Mouse (Mus musculus): ENCODE results near the gene Fam208b. TPM values are rescaled to one million over a fixed set of nuclear protein-coding genes. Genes with fewer than 3 reads are reported as not detected.

Gene Fam208b
- polyA plus RNA-seq, 2 experiments, result 3.5 to 4.2 TPM

- H3K4me2 ChIP-seq (ENCODE audit: low read depth), result no peak overlapping the region
- ATAC-seq (ENCODE audit: insufficient read depth) (no peak), DNase-seq (ENCODE audit: low read depth in 3 of 3, low spot score in 3 of 3) (no peak)
- H3K27me3 ChIP-seq (ENCODE audit: control insufficient read depth, insufficient read depth, low read length), result no peaks in the 10 kb centered on the region
- no peaks in the 10 kb centered on the region for H3K9me3 ChIP-seq (ENCODE audit: control insufficient read depth, low read length)
- no peaks in the 10 kb centered on the region for H3K4me1 ChIP-seq (replicated peaks; ENCODE audit: control insufficient read depth in 2 of 2, insufficient read depth in 2 of 2, low read length in 1 of 2)
- 80% methylated on average over 1 of the region's 1 CpGs for WGBS (ENCODE audit: insufficient replicate concordance)
- H3K4me3 ChIP-seq (ENCODE audit: insufficient read depth in 1 of 2, low read depth in 2 of 2, low read length in 2 of 2), result no peak overlapping the region
- H3K36me3 ChIP-seq (replicated peaks; ENCODE audit: control insufficient read depth, insufficient read depth, low read depth), result peaks cover 21% of the 10 kb centered on the region
- H3K9ac ChIP-seq (replicated peaks), result no peak overlapping the region
- no peak for TF ChIP-seq EP300 (IDR thresholded peaks at IDR 0.05; ENCODE audit: low read depth)
- TF ChIP-seq CTCF (IDR thresholded peaks at IDR 0.05; ENCODE audit: low read depth), result no peak
- H3K27ac ChIP-seq, result no peak overlapping the region
Measured at GRCm38 (mm10) chr13:3594311-3594710, 16.6 kb downstream of the Fam208b start.

- Histone ChIP-seq H3K4me2 (ENCODE audit: low read depth) (no peak overlapping the region), H3K4me3 (ENCODE audit: insufficient read depth in 1 of 2, low read depth in 2 of 2, low read length in 2 of 2) (no peak overlapping the region), H3K4me1 (replicated peaks; ENCODE audit: control insufficient read depth in 2 of 2, insufficient read depth in 2 of 2, low read length in 1 of 2) (no peaks in the 10 kb centered on the region), H3K27me3 (ENCODE audit: control insufficient read depth, insufficient read depth, low read length) (no peaks in the 10 kb centered on the region), H3K9ac (replicated peaks) (no peak overlapping the region), H3K27ac (no peak overlapping the region), H3K36me3 (replicated peaks; ENCODE audit: control insufficient read depth, insufficient read depth, low read depth) (peaks cover 20% of the 10 kb centered on the region), H3K9me3 (ENCODE audit: control insufficient read depth, low read length) (no peaks in the 10 kb centered on the region)
- TF ChIP-seq EP300 (IDR thresholded peaks at IDR 0.05; ENCODE audit: low read depth), result no peak
- no peak for TF ChIP-seq CTCF (IDR thresholded peaks at IDR 0.05; ENCODE audit: low read depth)
- ATAC-seq (ENCODE audit: insufficient read depth), result no peak
- 82% methylated on average over 3 of the region's 3 CpGs for WGBS (ENCODE audit: insufficient replicate concordance)
- no peak for DNase-seq (ENCODE audit: low read depth in 3 of 3, low spot score in 3 of 3)
Measured at GRCm38 (mm10) chr13:3590789-3591188, 20.1 kb downstream of the Fam208b start.

- Histone ChIP-seq H3K9me3 (ENCODE audit: control insufficient read depth, low read length) (no peaks in the 10 kb centered on the region), H3K4me1 (replicated peaks; ENCODE audit: control insufficient read depth in 2 of 2, insufficient read depth in 2 of 2, low read length in 1 of 2) (no peaks in the 10 kb centered on the region), H3K4me2 (ENCODE audit: low read depth) (no peak overlapping the region), H3K4me3 (ENCODE audit: insufficient read depth in 1 of 2, low read depth in 2 of 2, low read length in 2 of 2) (no peak overlapping the region), H3K9ac (replicated peaks) (no peak overlapping the region), H3K27me3 (ENCODE audit: control insufficient read depth, insufficient read depth, low read length) (no peaks in the 10 kb centered on the region), H3K36me3 (replicated peaks; ENCODE audit: control insufficient read depth, insufficient read depth, low read depth) (peaks cover 36% of the 10 kb centered on the region), H3K27ac (no peak overlapping the region)
- ATAC-seq (ENCODE audit: insufficient read depth) (no peak), DNase-seq (ENCODE audit: low read depth in 3 of 3, low spot score in 3 of 3) (no peak)
- WGBS (ENCODE audit: insufficient replicate concordance), result 41% methylated on average over 2 of the region's 2 CpGs
- TF ChIP-seq EP300 (IDR thresholded peaks at IDR 0.05; ENCODE audit: low read depth) (no peak), CTCF (IDR thresholded peaks at IDR 0.05; ENCODE audit: low read depth) (no peak)
Measured at GRCm38 (mm10) chr13:3563953-3564352, 47.0 kb downstream of the Fam208b start.

- ATAC-seq (ENCODE audit: insufficient read depth), result no peak
- no peak for DNase-seq (ENCODE audit: low read depth in 3 of 3, low spot score in 3 of 3)
- Histone ChIP-seq H3K27ac (no peak overlapping the region), H3K4me3 (ENCODE audit: insufficient read depth in 1 of 2, low read depth in 2 of 2, low read length in 2 of 2) (no peak overlapping the region), H3K9me3 (ENCODE audit: control insufficient read depth, low read length) (no peaks in the 10 kb centered on the region), H3K36me3 (replicated peaks; ENCODE audit: control insufficient read depth, insufficient read depth, low read depth) (peaks cover 34% of the 10 kb centered on the region), H3K4me2 (ENCODE audit: low read depth) (no peak overlapping the region), H3K9ac (replicated peaks) (no peak overlapping the region), H3K4me1 (replicated peaks; ENCODE audit: control insufficient read depth in 2 of 2, insufficient read depth in 2 of 2, low read length in 1 of 2) (no peaks in the 10 kb centered on the region), H3K27me3 (ENCODE audit: control insufficient read depth, insufficient read depth, low read length) (no peaks in the 10 kb centered on the region)
- TF ChIP-seq CTCF (IDR thresholded peaks at IDR 0.05; ENCODE audit: low read depth), result peak; percentile 20; the same call in 1 of the 2 replicates
- no peak for TF ChIP-seq EP300 (IDR thresholded peaks at IDR 0.05; ENCODE audit: low read depth)
- WGBS (ENCODE audit: insufficient replicate concordance), result 66% methylated on average over 1 of the region's 1 CpGs
Measured at GRCm38 (mm10) chr13:3563130-3563529, 47.8 kb downstream of the Fam208b start.

GRCm38 (mm10) chr13:3547856-3548255, 63.1 kb downstream of the Fam208b start:
- 74% methylated on average over 6 of the region's 6 CpGs for WGBS (ENCODE audit: insufficient replicate concordance)
- Histone ChIP-seq H3K4me1 (replicated peaks; ENCODE audit: control insufficient read depth in 2 of 2, insufficient read depth in 2 of 2, low read length in 1 of 2) (peaks cover 6 to 8% of the 10 kb centered on the region in 2 experiments; a peak in 3 of 4 replicates), H3K9ac (replicated peaks) (no peak overlapping the region), H3K27ac (no peak overlapping the region), H3K36me3 (replicated peaks; ENCODE audit: control insufficient read depth, insufficient read depth, low read depth) (peaks cover 13% of the 10 kb centered on the region), H3K27me3 (ENCODE audit: control insufficient read depth, insufficient read depth, low read length) (no peaks in the 10 kb centered on the region), H3K4me3 (ENCODE audit: insufficient read depth in 1 of 2, low read depth in 2 of 2, low read length in 2 of 2) (no peak overlapping the region), H3K4me2 (ENCODE audit: low read depth) (no peak overlapping the region), H3K9me3 (ENCODE audit: control insufficient read depth, low read length) (no peaks in the 10 kb centered on the region)
- DNase-seq (ENCODE audit: low read depth in 3 of 3, low spot score in 3 of 3) (no peak), ATAC-seq (ENCODE audit: insufficient read depth) (no peak)
- TF ChIP-seq EP300 (IDR thresholded peaks at IDR 0.05; ENCODE audit: low read depth) (no peak), CTCF (IDR thresholded peaks at IDR 0.05; ENCODE audit: low read depth) (no peak)
